Mouse (Mus musculus) cerebellum, adult 11 months (tissue): ENCODE measurements around the gene Olfr456.
"Not testable (repeated sequence)": the region's sequence is repeated elsewhere in the genome, so short reads cannot be mapped to it uniquely, and the experiment has no call there.

ENCODE experiments used
- DNase-seq: peaks from one replicate; pipeline ENCODE4 v3.0.0; 2022

Gene Olfr456

GRCm38 (mm10) chr6:42487114-42487513 lies at the start of gene Olfr456:
Gene Olfr456 (minus strand): TSS chr6:42487214.
- DNase-seq, result no peak

GRCm38 (mm10) chr6:42513461-42513860 lies 26.4 kb upstream of the Olfr456 start:
- DNase-seq, result no peak

- DNase-seq, result no peak
Measured at GRCm38 (mm10) chr6:42509311-42509710, 22.3 kb upstream of the Olfr456 start.

GRCm38 (mm10) chr6:42503478-42503877 lies 16.5 kb upstream of the Olfr456 start:
- DNase-seq, result no peak

GRCm38 (mm10) chr6:42489731-42490130 lies 2.7 kb upstream of the Olfr456 start:
- DNase-seq, result no peak

- no peak for DNase-seq
Measured at GRCm38 (mm10) chr6:42484633-42485032, 2.4 kb downstream of the Olfr456 start.

- DNase-seq, result no peak
Measured at GRCm38 (mm10) chr6:42476235-42476634, 10.8 kb downstream of the Olfr456 start, which contains the start of gene Olfr457. Gene Olfr457 (minus strand): TSS chr6:42476335.

GRCm38 (mm10) chr6:42471298-42471697 lies 15.7 kb downstream of the Olfr456 start:
- DNase-seq, result not testable (repeated sequence)

- DNase-seq, result no peak
Measured at GRCm38 (mm10) chr6:42470542-42470941, 16.5 kb downstream of the Olfr456 start.

GRCm38 (mm10) chr6:42465096-42465495 lies 21.9 kb downstream of the Olfr456 start, which contains the start of gene Olfr458:
Gene Olfr458 (minus strand): TSS chr6:42465196.
- no peak for DNase-seq

GRCm38 (mm10) chr6:42447381-42447780 lies 39.6 kb downstream of the Olfr456 start:
- no peak for DNase-seq

- DNase-seq, result no peak
Measured at GRCm38 (mm10) chr6:42444491-42444890, 42.5 kb downstream of the Olfr456 start.

GRCm38 (mm10) chr6:42441395-42441794 lies 45.6 kb downstream of the Olfr456 start:
- DNase-seq, result no peak
